Mouse (Mus musculus) spleen, adult 2 months (tissue): Measurements from ENCODE around the gene Tmem156.

Experiments used
- CTCF ChIP-seq: fragments of 200-500 bp; IDR thresholded peaks from 2 replicates; pipeline ENCODE4 v1.5.1; 2011; ENCODE audit warnings: mild to moderate bottlenecking, inconsistent platforms; ENCODE audit not compliant: insufficient read depth, insufficient read length, insufficient replicate concordance; ENCODE audit errors: extremely low read depth
- POLR2A ChIP-seq: fragments of 200-500 bp; IDR thresholded peaks from 2 replicates; pipeline ENCODE4 v1.6.1; 2011; ENCODE audit warnings: low read depth, low read length, inconsistent platforms

- TF ChIP-seq CTCF (no peak), POLR2A (no peak)
These were observed 66.0 kb downstream of the Tmem156 start for GRCm38 (mm10) chr5:65025916-65026315.
